Mouse (Mus musculus) neural tube, embryonic 14.5 days (tissue): Measurements from ENCODE around the gene Phtf2. TPM values are rescaled to one million over a fixed set of nuclear protein-coding genes. Genes with fewer than 3 reads are reported as not detected.
"Not testable (repeated sequence)": the region's sequence is repeated elsewhere in the genome, so short reads cannot be mapped to it uniquely, and the experiment has no call there.

Experiments
- ATAC-seq: fragments of 200-750 bp; cut with Nextera tagmentation; 2 replicates; pipeline ENCODE4 v1.8.0; 2017; ENCODE audit warnings: low read depth, mild to moderate bottlenecking, moderate TSS enrichment, moderate library complexity
- H3K27ac ChIP-seq: fragments of 300-500 bp; sonication (generic); 2 replicates; pipeline ENCODE4 v1.5.1; 2014; ENCODE audit warnings: low read depth, mild to moderate bottlenecking, control low read depth, low read length, moderate library complexity, mixed read lengths
- H3K27me3 ChIP-seq: fragments of 300-500 bp; sonication (generic); 2 replicates; pipeline ENCODE4 v1.6.1; 2014; ENCODE audit warnings: low read length; ENCODE audit not compliant: control insufficient read depth, insufficient read depth
- H3K36me3 ChIP-seq: fragments of 300-500 bp; sonication (generic); 2 replicates; pipeline ENCODE4 v1.6.1; 2014; ENCODE audit warnings: low read length, mixed read lengths; ENCODE audit not compliant: control insufficient read depth, insufficient read depth
- H3K4me1 ChIP-seq: fragments of 300-500 bp; sonication (generic); 2 replicates; pipeline ENCODE4 v1.6.1; 2014; ENCODE audit warnings: low read length; ENCODE audit not compliant: control insufficient read depth, insufficient read depth
- H3K4me2 ChIP-seq: fragments of 300-500 bp; sonication (generic); 2 replicates; pipeline ENCODE4 v1.6.1; 2014; ENCODE audit warnings: mild to moderate bottlenecking, low read depth, low read length, control low read depth
- H3K4me3 ChIP-seq: fragments of 300-500 bp; sonication (generic); 2 replicates; pipeline ENCODE4 v1.5.1; 2014; ENCODE audit warnings: low read depth, low read length, control low read depth, mixed read lengths
- H3K9ac ChIP-seq: fragments of 300-500 bp; sonication (generic); replicated peaks from 2 replicates; pipeline ENCODE4 v1.6.1; 2014; ENCODE audit warnings: low read depth, mild to moderate bottlenecking, control low read depth, low read length, mixed read lengths
- H3K9me3 ChIP-seq: fragments of 300-500 bp; sonication (generic); 2 replicates; pipeline ENCODE4 v1.6.1; 2016; ENCODE audit warnings: low read length; ENCODE audit not compliant: control insufficient read depth
- WGBS: fragments of 180-500 bp; shearing (Covaris S2); extraction: QIAGEN DNeasy Blood & Tissue Kit; methylation state at CpG from one replicate; pipeline ENCODE4 v1.1.7; 2014; 5-methylcytosine and 5-hydroxymethylcytosine counted together
- polyA plus RNA-seq: library from polyadenylated mRNA; unstranded; fragments of >200 nt; fragmentation: Nextera tagmentation; extraction: Ambion mirVana; gene quantifications from 2 replicates; pipeline ENCODE4 v1.2.1, GENCODE M21; 2014

Phtf2 gene
- polyA plus RNA-seq, 1 experiment from 2014 or later = 37.1 TPM

- H3K36me3 ChIP-seq, H3K4me3 ChIP-seq, ATAC-seq, H3K9me3 ChIP-seq, H3K27me3 ChIP-seq, H3K9ac ChIP-seq, H3K4me1 ChIP-seq, H3K27ac ChIP-seq, H3K4me2 ChIP-seq: not testable (repeated sequence)
- WGBS = 91% methylated on average over 6 of the region's 6 CpGs
Measured at GRCm38 (mm10) chr5:20710845-20711244, 171.1 kb downstream of the Phtf2 start.

Other genes with a start within 250 kb of the Phtf2 start
- 74.7 and 77.9 TPM in 2 replicates for gene Tmem60, start 67 bp upstream of the Phtf2 start, polyA plus RNA-seq
- 6.8 and 8.2 TPM in 2 replicates for gene Rsbn1l, start 74.3 kb upstream of the Phtf2 start, polyA plus RNA-seq
- gene Ptpn12, start 173.8 kb upstream of the Phtf2 start, polyA plus RNA-seq = 29.7 and 30.5 TPM in 2 replicates